Mouse (Mus musculus) heart, postnatal 0 days (tissue): ENCODE data around the gene Obsl1. TPM values are rescaled to one million over a fixed set of nuclear protein-coding genes. Genes with fewer than 3 reads are reported as not detected.

Source experiments
- ATAC-seq: fragments of 200-750 bp; cut with Nextera tagmentation; 2 replicates; pipeline ENCODE4 v1.8.0; 2017; ENCODE audit warnings: low read depth, moderate number of reproducible peaks, moderate library complexity; ENCODE audit not compliant: insufficient read depth
- DNase-seq: peaks from one replicate; pipeline ENCODE4 v3.0.0-alpha.2; 2016; ENCODE audit warnings: low spot score
- H3K27ac ChIP-seq: fragments of 300-500 bp; sonication (generic); 2 replicates; pipeline ENCODE4 v1.5.1; 2014; ENCODE audit warnings: low read depth, mild to moderate bottlenecking
- H3K27me3 ChIP-seq: fragments of 300-500 bp; sonication (generic); 2 replicates; pipeline ENCODE4 v1.6.1; 2014; ENCODE audit warnings: low read length, mixed read lengths; ENCODE audit not compliant: control insufficient read depth, insufficient read depth
- H3K36me3 ChIP-seq: fragments of 300-500 bp; sonication (generic); replicated peaks from 2 replicates; pipeline ENCODE4 v1.6.1; 2014; ENCODE audit warnings: low read length, mixed read lengths; ENCODE audit not compliant: control insufficient read depth, insufficient read depth
- H3K4me1 ChIP-seq: fragments of 300-500 bp; sonication (generic); 2 replicates; pipeline ENCODE4 v1.6.1; 2014; ENCODE audit warnings: antibody characterized with exemption; ENCODE audit not compliant: control insufficient read depth, insufficient read depth
- H3K4me2 ChIP-seq: fragments of 300-500 bp; sonication (generic); 2 replicates; pipeline ENCODE4 v1.6.1; 2014; ENCODE audit warnings: low read depth, mild to moderate bottlenecking, low read length, moderate library complexity
- H3K4me3 ChIP-seq: fragments of 300-500 bp; sonication (generic); 2 replicates; pipeline ENCODE4 v1.5.1; 2014; ENCODE audit warnings: low read depth, low read length
- H3K9ac ChIP-seq: fragments of 300-500 bp; sonication (generic); replicated peaks from 2 replicates; pipeline ENCODE4 v1.6.1; 2014; ENCODE audit warnings: low read depth, low read length, mixed read lengths
- H3K9me3 ChIP-seq: fragments of 300-500 bp; sonication (generic); replicated peaks from 2 replicates; pipeline ENCODE4 v1.6.1; 2016; ENCODE audit warnings: low read length; ENCODE audit not compliant: control insufficient read depth
- CTCF ChIP-seq: IDR thresholded peaks from 2 replicates; pipeline ENCODE4 v1.5.1; 2016; ENCODE audit warnings: antibody characterized with exemption, control low read depth, low read depth
- EP300 ChIP-seq: IDR thresholded peaks from 2 replicates; pipeline ENCODE4 v1.6.1; 2016; ENCODE audit warnings: antibody characterized with exemption, low read depth
- WGBS: fragments of 180-500 bp; shearing (Covaris S2); extraction: QIAGEN DNeasy Blood & Tissue Kit; methylation state at CpG from one replicate; pipeline ENCODE4 v1.1.7; 2014; 5-methylcytosine and 5-hydroxymethylcytosine counted together
- polyA plus RNA-seq: library from polyadenylated mRNA; unstranded; fragments of >200 nt; fragmentation: Nextera tagmentation; extraction: Ambion mirVana; gene quantifications from 2 replicates; pipeline ENCODE4 v1.2.1, GENCODE M21; 2015
- total RNA-seq: library from RNA; depleted of rRNA; stranded (reverse); fragments of >200 nt; gene quantifications from 2 replicates; pipeline ENCODE4 v1.2.3, GENCODE M21; 2014; ENCODE audit warnings: low replicate concordance

Obsl1 gene
- total and polyA plus RNA-seq, 2 experiments from 2014 or later: 45.8 to 293 TPM

DNA sequence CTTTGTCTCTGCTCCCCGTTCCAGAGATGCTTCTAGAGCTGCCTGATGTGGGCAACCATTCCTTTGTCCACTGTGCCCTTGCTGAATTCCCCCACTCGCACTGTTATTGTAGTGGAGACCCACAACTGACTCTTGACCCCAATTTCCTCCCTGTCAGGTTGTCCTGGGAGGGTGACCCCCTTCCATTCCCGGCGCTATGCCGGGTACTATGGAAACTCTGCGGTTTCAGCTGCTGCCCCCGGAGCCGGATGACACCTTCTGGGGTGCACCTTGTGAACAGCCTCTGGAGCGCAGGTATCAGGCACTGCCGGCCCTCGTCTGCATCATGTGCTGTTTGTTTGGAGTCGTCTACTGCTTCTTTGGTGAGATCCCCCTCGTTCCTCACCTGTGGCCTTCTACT is 26.2 kb downstream of the Obsl1 start:
- Histone ChIP-seq H3K4me2 (peak overlapping the region; percentile 93), H3K36me3 (peaks cover 10% of the 10 kb centered on the region), H3K9ac (no peak overlapping the region), H3K9me3 (no peaks in the 10 kb centered on the region), H3K27me3 (peaks cover 57% of the 10 kb centered on the region), H3K4me1 (peaks cover 7% of the 10 kb centered on the region; the same call in 1 of the 2 replicates), H3K4me3 (peak overlapping the region; percentile 76), H3K27ac (no peak overlapping the region)
- DNase-seq (no peak), ATAC-seq (no peak)
- TF ChIP-seq EP300 (no peak), CTCF (no peak)
- WGBS: 24% methylated on average over 13 of the region's 13 CpGs

DNA sequence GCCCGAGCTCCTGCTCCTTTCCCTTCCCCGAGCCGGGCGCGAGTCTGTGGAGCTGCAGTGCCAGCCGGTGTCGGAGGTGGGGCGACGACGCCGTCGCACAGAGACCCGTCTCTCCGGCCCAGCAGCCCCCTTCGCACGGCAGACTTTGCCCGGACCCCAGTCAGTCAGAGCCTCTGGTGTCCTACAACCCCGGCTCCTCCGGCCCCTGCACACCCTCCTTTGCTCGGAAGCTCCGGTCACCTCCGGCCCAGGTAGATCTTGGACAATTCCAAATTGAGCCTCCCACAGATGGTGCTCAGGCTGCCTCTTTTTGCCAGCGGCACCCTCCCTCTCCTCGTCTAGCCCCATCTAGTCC is 26.6 kb downstream of the Obsl1 start:
- Histone ChIP-seq H3K9ac (no peak overlapping the region), H3K27me3 (peaks cover 58% of the 10 kb centered on the region), H3K9me3 (no peaks in the 10 kb centered on the region), H3K4me2 (peak overlapping the region; percentile 93), H3K4me1 (peaks cover 7% of the 10 kb centered on the region; the same call in 1 of the 2 replicates), H3K27ac (no peak overlapping the region), H3K36me3 (peaks cover 14% of the 10 kb centered on the region), H3K4me3 (peak overlapping the region; percentile 76)
- no peak for DNase-seq
- no peak for ATAC-seq
- WGBS: 3% methylated on average over 14 of the region's 24 CpGs
- TF ChIP-seq CTCF: no peak
- TF ChIP-seq EP300: no peak

DNA sequence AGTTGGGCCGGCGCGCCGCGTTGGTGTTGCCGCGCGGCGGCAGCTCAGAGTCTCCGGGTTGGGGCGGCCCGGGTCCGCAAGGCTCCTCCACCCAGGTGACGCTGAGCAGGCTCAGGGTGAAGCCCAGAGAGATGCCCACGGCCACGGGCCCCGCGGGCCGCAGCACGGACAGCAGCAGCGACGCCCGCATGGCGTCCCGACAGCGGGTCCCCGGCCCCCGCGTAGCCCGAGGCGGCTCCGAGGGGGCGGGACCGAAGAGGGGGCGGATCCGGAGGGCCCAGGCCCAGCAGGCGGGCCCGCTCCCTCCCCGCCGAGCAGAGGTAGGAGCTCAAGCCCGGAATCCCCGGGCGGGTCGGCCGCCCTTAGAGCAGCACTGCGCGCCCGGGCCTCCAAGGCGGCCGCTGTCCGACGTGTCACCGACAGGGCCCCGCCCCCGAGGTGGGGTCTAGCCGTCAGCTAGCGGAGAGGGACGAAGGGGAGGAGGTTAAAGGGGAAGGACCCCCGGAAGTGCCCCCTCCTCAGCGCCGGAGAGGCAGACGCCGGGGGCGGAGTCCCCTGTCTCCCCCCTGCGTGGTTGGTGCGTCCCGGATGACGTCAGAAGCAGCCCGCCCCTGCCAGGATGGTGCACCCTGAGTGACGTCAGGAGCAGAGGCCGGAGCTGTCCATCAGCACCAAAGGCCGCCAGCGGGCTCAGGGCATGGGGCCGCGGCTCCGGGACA is 27.2 kb downstream of the Obsl1 start, which contains the start of the genes Chpf and Tmem198:
TSS of gene Chpf (minus strand) at position 392 of the 719 bp plus-strand sequence.
TSS of gene Tmem198 (plus strand) at position 617 of the 719 bp plus-strand sequence.
- H3K4me2 ChIP-seq: peak within 1 kb of the TSS; percentile 93
- peak within 1 kb of the TSS; percentile 85 for H3K27ac ChIP-seq
- peaks cover 59% of the 10 kb centered on the region for H3K27me3 ChIP-seq
- H3K9ac ChIP-seq: peak within 1 kb of the TSS; percentile 67
- peaks cover 18% of the 10 kb centered on the region for H3K36me3 ChIP-seq
- no peaks in the 10 kb centered on the region for H3K9me3 ChIP-seq
- TF ChIP-seq EP300: peak; percentile 60; the same call in 1 of the 2 replicates
- TF ChIP-seq CTCF: no peak
- DNase-seq (peak; percentile 92), ATAC-seq (peak; percentile 89)
- peaks cover 7% of the 10 kb centered on the region; the same call in 1 of the 2 replicates for H3K4me1 ChIP-seq
- H3K4me3 ChIP-seq: peak within 1 kb of the TSS; percentile 76
- WGBS: under 1% methylated on average over 54 of the region's 76 CpGs

DNA sequence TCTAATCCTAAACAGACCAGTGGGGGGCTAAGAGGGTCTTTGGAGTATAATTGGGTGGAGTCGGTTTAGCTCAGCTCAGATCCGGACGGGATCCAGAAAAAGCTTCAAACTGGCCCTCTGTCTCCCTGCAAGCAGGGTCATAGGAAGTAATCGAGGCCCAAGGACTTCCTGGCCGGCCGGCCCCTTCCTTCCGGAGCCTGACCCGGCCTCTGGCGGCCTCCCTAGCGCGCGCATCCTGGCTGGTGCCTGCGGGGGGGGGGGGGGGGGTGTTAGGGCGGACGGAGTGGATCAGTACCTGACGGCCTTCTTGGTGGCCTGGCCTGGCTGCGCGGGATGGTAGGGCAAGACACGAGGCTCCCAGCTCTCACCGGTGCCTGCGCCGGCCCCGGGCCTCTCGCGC is 27.8 kb downstream of the Obsl1 start:
- 1% methylated on average over 19 of the region's 25 CpGs for WGBS
- Histone ChIP-seq H3K4me1 (peaks cover 7% of the 10 kb centered on the region; the same call in 1 of the 2 replicates), H3K27me3 (peaks cover 58% of the 10 kb centered on the region), H3K9me3 (no peaks in the 10 kb centered on the region), H3K27ac (peak overlapping the region; percentile 85), H3K4me3 (peak overlapping the region; percentile 76), H3K4me2 (peak overlapping the region; percentile 93), H3K9ac (peak overlapping the region; percentile 67), H3K36me3 (peaks cover 24% of the 10 kb centered on the region)
- TF ChIP-seq CTCF (no peak), EP300 (no peak)
- DNase-seq: peak; percentile 29
- peak; percentile 6; the same call in 1 of the 2 replicates for ATAC-seq

DNA sequence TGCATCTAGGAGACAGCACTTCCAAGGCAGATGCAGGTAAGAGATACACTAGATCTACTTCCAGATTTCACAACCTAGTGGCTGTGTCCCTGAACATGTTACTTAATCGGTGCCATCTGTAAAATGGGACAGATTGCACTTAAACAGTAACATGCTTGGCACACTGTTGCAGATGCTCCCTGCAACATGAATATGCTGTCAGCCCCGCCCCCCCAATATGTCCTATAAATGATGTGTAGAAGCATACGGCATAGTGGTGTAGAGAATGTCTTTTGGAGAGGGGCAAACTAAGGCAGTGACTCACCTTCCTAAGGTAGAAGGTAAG is 28.3 kb downstream of the Obsl1 start:
- DNase-seq: no peak
- Histone ChIP-seq H3K27ac (no peak overlapping the region), H3K9me3 (no peaks in the 10 kb centered on the region), H3K4me2 (peak overlapping the region; percentile 93), H3K4me3 (peak overlapping the region; percentile 76), H3K9ac (no peak overlapping the region), H3K4me1 (peaks cover 7% of the 10 kb centered on the region; the same call in 1 of the 2 replicates), H3K27me3 (peaks cover 52% of the 10 kb centered on the region), H3K36me3 (peaks cover 29% of the 10 kb centered on the region)
- TF ChIP-seq CTCF: no peak
- no peak for TF ChIP-seq EP300
- 39% methylated on average over 3 of the region's 3 CpGs for WGBS
- ATAC-seq: no peak
